Mouse (Mus musculus) forebrain, embryonic 11.5 days (tissue): ENCODE results near the gene Gm30083. TPM values are rescaled to one million over a fixed set of nuclear protein-coding genes. Genes with fewer than 3 reads are reported as not detected.
A peak's percentile ranks its signal among the peaks of the same experiment; 100 is the strongest.

Experiments used
- ATAC-seq: fragments of 200-750 bp; cut with Nextera tagmentation; replicated peaks from 2 replicates; pipeline ENCODE4 v1.8.0; 2017; ENCODE audit warnings: moderate TSS enrichment; ENCODE audit not compliant: low FRiP score
- DNase-seq: peaks from one replicate; pipeline ENCODE4 v3.0.0-alpha.2; 2017; ENCODE audit warnings: low spot score
- H3K27ac ChIP-seq: fragments of 300-500 bp; sonication (generic); 2 replicates; pipeline ENCODE4 v1.5.1; 2014; ENCODE audit warnings: low read depth, low read length
- H3K27me3 ChIP-seq: fragments of 300-500 bp; sonication (generic); 2 replicates; pipeline ENCODE4 v1.6.1; 2014; ENCODE audit warnings: mild to moderate bottlenecking, low read length, mixed read lengths; ENCODE audit not compliant: control insufficient read depth, insufficient read depth
- H3K36me3 ChIP-seq: fragments of 300-500 bp; sonication (generic); 2 replicates; pipeline ENCODE4 v1.6.1; 2014; ENCODE audit warnings: mild to moderate bottlenecking, low read length, moderate library complexity, mixed read lengths; ENCODE audit not compliant: control insufficient read depth, insufficient read depth
- H3K4me1 ChIP-seq: fragments of 300-500 bp; sonication (generic); replicated peaks from 2 replicates; pipeline ENCODE4 v1.6.1; 2014; ENCODE audit warnings: low read length, mixed read lengths; ENCODE audit not compliant: control insufficient read depth, insufficient read depth
- H3K4me2 ChIP-seq: fragments of 300-500 bp; sonication (generic); 2 replicates; pipeline ENCODE4 v1.6.1; 2014; ENCODE audit warnings: low read depth, mild to moderate bottlenecking, low read length, moderate library complexity, mixed read lengths; ENCODE audit not compliant: severe bottlenecking
- H3K4me3 ChIP-seq: fragments of 300-500 bp; sonication (generic); 2 replicates; pipeline ENCODE4 v1.5.1; 2014; ENCODE audit warnings: low read depth, low read length
- H3K9ac ChIP-seq: fragments of 300-500 bp; sonication (generic); 2 replicates; pipeline ENCODE4 v1.6.1; 2014; ENCODE audit warnings: low read length
- H3K9me3 ChIP-seq: fragments of 300-500 bp; sonication (generic); 2 replicates; pipeline ENCODE4 v1.6.1; 2016; ENCODE audit warnings: low read length, mixed read lengths; ENCODE audit not compliant: control insufficient read depth
- WGBS: fragments of 180-500 bp; shearing (Covaris S2); extraction: QIAGEN DNeasy Blood & Tissue Kit; methylation state at CpG from one replicate; pipeline ENCODE4 v1.1.7; 2014; 5-methylcytosine and 5-hydroxymethylcytosine counted together
- polyA plus RNA-seq: library from polyadenylated mRNA; unstranded; fragments of >200 nt; fragmentation: Nextera tagmentation; extraction: Ambion mirVana; gene quantifications from 2 replicates; pipeline ENCODE4 v1.2.1, GENCODE M21; 2014

Gm30083 gene
- polyA plus RNA-seq, 1 experiment from 2014 or later: not detected

- H3K9me3 ChIP-seq: no peaks in the 10 kb centered on the region
- H3K9ac ChIP-seq: no peak within 1 kb of the TSS
- H3K4me2 ChIP-seq: no peak within 1 kb of the TSS
- H3K4me1 ChIP-seq: no peaks in the 10 kb centered on the region
- no peak within 1 kb of the TSS for H3K27ac ChIP-seq
- H3K27me3 ChIP-seq: no peaks in the 10 kb centered on the region
- WGBS: 81% methylated on average over 5 of the region's 5 CpGs
- no peaks in the 10 kb centered on the region for H3K36me3 ChIP-seq
- no peak for DNase-seq
- no peak for ATAC-seq
- no peak within 1 kb of the TSS for H3K4me3 ChIP-seq
Measured at GRCm38 (mm10) chr14:33953761-33954160, 61.2 kb downstream of the Gm30083 start, which contains the start of gene Rbp3. TSS of gene Rbp3 (plus strand) at chr14:33954003.

- Histone ChIP-seq H3K9me3 (no peaks in the 10 kb centered on the region), H3K36me3 (no peaks in the 10 kb centered on the region), H3K9ac (no peak overlapping the region), H3K4me1 (no peaks in the 10 kb centered on the region), H3K27me3 (no peaks in the 10 kb centered on the region), H3K27ac (no peak overlapping the region), H3K4me3 (no peak overlapping the region), H3K4me2 (no peak overlapping the region)
- no peak for DNase-seq
- no peak for ATAC-seq
- WGBS: 65% methylated on average over 6 of the region's 6 CpGs
Measured at GRCm38 (mm10) chr14:33952233-33952981, 62.6 kb downstream of the Gm30083 start.

DNA sequence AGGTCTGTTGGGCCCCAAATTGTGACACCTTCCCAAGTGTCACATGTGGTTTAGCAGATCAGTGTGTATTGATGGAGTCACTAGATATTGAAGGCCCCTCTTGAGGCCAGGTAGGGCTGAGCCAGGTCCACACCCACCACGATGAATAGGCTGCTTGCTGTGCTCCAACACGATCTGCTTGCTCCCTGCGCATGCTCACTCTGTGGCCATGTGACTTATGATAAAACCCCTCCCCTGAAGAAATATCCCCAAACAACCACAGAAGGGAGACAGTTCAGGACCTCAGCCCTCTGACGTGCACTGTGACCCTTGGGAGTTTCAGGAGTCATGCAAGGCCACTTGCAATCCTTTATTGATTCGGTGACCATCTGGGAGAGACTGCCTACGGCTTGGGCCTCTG is 68.9 kb downstream of the Gm30083 start:
- H3K9ac ChIP-seq: no peak overlapping the region
- DNase-seq (no peak), ATAC-seq (no peak)
- no peaks in the 10 kb centered on the region for H3K9me3 ChIP-seq
- H3K4me1 ChIP-seq: no peaks in the 10 kb centered on the region
- H3K36me3 ChIP-seq: no peaks in the 10 kb centered on the region
- H3K27me3 ChIP-seq: no peaks in the 10 kb centered on the region
- no peak overlapping the region for H3K4me3 ChIP-seq
- no peak overlapping the region for H3K4me2 ChIP-seq
- no peak overlapping the region for H3K27ac ChIP-seq
- WGBS: 88% methylated on average over 6 of the region's 6 CpGs

GRCm38 (mm10) chr14:33942222-33942621 is 72.8 kb downstream of the Gm30083 start:
- no peaks in the 10 kb centered on the region for H3K36me3 ChIP-seq
- no peak overlapping the region for H3K9ac ChIP-seq
- DNase-seq: no peak
- no peak for ATAC-seq
- H3K27me3 ChIP-seq: no peaks in the 10 kb centered on the region
- WGBS: 87% methylated on average over 5 of the region's 5 CpGs
- H3K4me3 ChIP-seq: no peak overlapping the region
- no peak overlapping the region for H3K27ac ChIP-seq
- no peaks in the 10 kb centered on the region for H3K9me3 ChIP-seq
- no peaks in the 10 kb centered on the region for H3K4me1 ChIP-seq
- H3K4me2 ChIP-seq: no peak overlapping the region

GRCm38 (mm10) chr14:33940739-33941138 is 74.2 kb downstream of the Gm30083 start, which contains the start of gene Gdf2:
TSS of gene Gdf2 (plus strand) at chr14:33941039.
- Histone ChIP-seq H3K9ac (no peak within 1 kb of the TSS), H3K9me3 (no peaks in the 10 kb centered on the region), H3K27me3 (no peaks in the 10 kb centered on the region), H3K4me3 (no peak within 1 kb of the TSS), H3K36me3 (no peaks in the 10 kb centered on the region), H3K4me1 (no peaks in the 10 kb centered on the region), H3K4me2 (no peak within 1 kb of the TSS), H3K27ac (no peak within 1 kb of the TSS)
- DNase-seq: no peak
- ATAC-seq: no peak
- 80% methylated on average over 8 of the region's 8 CpGs for WGBS

- no peaks in the 10 kb centered on the region for H3K27me3 ChIP-seq
- 31% methylated on average over 9 of the region's 9 CpGs for WGBS
- H3K9ac ChIP-seq: no peak overlapping the region
- no peaks in the 10 kb centered on the region for H3K36me3 ChIP-seq
- H3K4me3 ChIP-seq: no peak overlapping the region
- no peak overlapping the region for H3K27ac ChIP-seq
- no peaks in the 10 kb centered on the region for H3K4me1 ChIP-seq
- DNase-seq (peak; percentile 87), ATAC-seq (0 out of 2 replicates have a peak, but pooled peaks have one; percentile 18)
- H3K4me2 ChIP-seq: peak overlapping the region; percentile 19; the same call in 1 of the 2 replicates
- no peaks in the 10 kb centered on the region for H3K9me3 ChIP-seq
Measured at GRCm38 (mm10) chr14:33939117-33939516, 75.9 kb downstream of the Gm30083 start.

Other genes starting within 250 kb of the Gm30083 start
- 2.4 and 2.8 TPM in 2 replicates for gene Gdf10, start 91.6 kb downstream of the Gm30083 start, polyA plus RNA-seq
- gene Gdf2, start 74.1 kb downstream of the Gm30083 start, polyA plus RNA-seq: not detected in 2 replicates
- gene Rbp3, start 61.2 kb downstream of the Gm30083 start, polyA plus RNA-seq: not detected in 2 replicates
- 0.08 and 0.09 TPM in 2 replicates for gene Zfp488, start 36.4 kb downstream of the Gm30083 start, polyA plus RNA-seq
- gene Gm5460, start 1.6 kb upstream of the Gm30083 start, polyA plus RNA-seq: not detected in 2 replicates
- not detected in 2 replicates for gene Antxrl, start 37.5 kb upstream of the Gm30083 start, polyA plus RNA-seq
- 0.88 and 1.2 TPM in 2 replicates for gene Anxa8, start 70.8 kb upstream of the Gm30083 start, polyA plus RNA-seq
- not detected in 2 replicates for gene A630023A22Rik, start 87.6 kb upstream of the Gm30083 start, polyA plus RNA-seq
- not detected in 2 replicates for gene Npy4r, start 137.3 kb upstream of the Gm30083 start, polyA plus RNA-seq
- gene Gprin2, start 186.5 kb upstream of the Gm30083 start, polyA plus RNA-seq: 0.41 and 0.44 TPM in 2 replicates
- gene Syt15, start 204.4 kb upstream of the Gm30083 start, polyA plus RNA-seq: 0.15 and 0.35 TPM in 2 replicates